31 mouse cellular contexts compared by ENCODE assay signal in genomic region chr2:136113374-136113773, GRCm38 (mm10).
DNase-seq lines count a peak whose midpoint lies in the region; ATAC-seq and TF ChIP-seq lines count a peak whose summit lies in the region.
"Had no signal": no experiment of that assay in that cellular context is flagged by ENCODE, and none has a peak within 500 bp of the region (broad histone marks: within the 10 kb centered on the region; RNA-seq: fewer than 3 reads in every experiment).

No protein-coding gene starts in this region.

- H3K4me1 ChIP-seq in neural tube, embryonic 13.5 days (replicated peaks) = peaks cover 43% of the 10 kb centered on the region
- peaks cover 7% of the 10 kb centered on the region for H3K4me1 ChIP-seq in olfactory bulb, adult 2 months (ENCODE audit: control insufficient read depth, insufficient read depth, low read length)
- H3K4me1 ChIP-seq: heart, embryonic 10.5 days; heart, embryonic 15.5 days had no signal

- no peak for TF ChIP-seq POLR2A in olfactory bulb, adult 2 months (IDR thresholded peaks at IDR 0.05; ENCODE audit: insufficient read depth, low read depth, low read length)

- no peak overlapping the region for H3K9ac ChIP-seq in neural tube, embryonic 13.5 days
- H3K9ac ChIP-seq: embryonic facial prominence, embryonic 15.5 days; forebrain, embryonic 12.5 days; forebrain, postnatal 0 days; heart, embryonic 15.5 days; liver, embryonic 14.5 days; neural tube, embryonic 12.5 days had no signal

- no peak for TF ChIP-seq CTCF in layer of hippocampus, adult 2 months (conservative IDR thresholded peaks at IDR 0.05)
- no peak for TF ChIP-seq CTCF in olfactory bulb, adult 2 months (IDR thresholded peaks at IDR 0.05; ENCODE audit: insufficient read depth, low read depth, low read length)

- H3K36me3 ChIP-seq in neural tube, embryonic 13.5 days = no peaks in the 10 kb centered on the region
- H3K36me3 ChIP-seq: embryonic facial prominence, embryonic 10.5 days; embryonic facial prominence, embryonic 15.5 days; forebrain, embryonic 12.5 days; heart, embryonic 10.5 days; heart, embryonic 15.5 days; neural tube, embryonic 12.5 days had no signal

- no peak overlapping the region for H3K4me2 ChIP-seq in neural tube, embryonic 13.5 days
- H3K4me2 ChIP-seq: embryonic facial prominence, embryonic 15.5 days; forebrain, embryonic 12.5 days; heart, embryonic 15.5 days; midbrain, embryonic 11.5 days; neural tube, embryonic 12.5 days had no signal

- peak; percentile 29 for ATAC-seq in frontal cortex, adult (ENCODE audit: low TSS enrichment)
- no peak for ATAC-seq in neural tube, embryonic 13.5 days (ENCODE audit: low read depth)
- ATAC-seq: activated CD4-positive, CD25-positive, alpha-beta regulatory T cell, adult 4 months; forebrain, postnatal 0 days; midbrain, embryonic 16.5 days had no signal

- peak overlapping the region; percentile 37 for H3K27ac ChIP-seq in layer of hippocampus, adult 2 months
- peak overlapping the region; percentile 74 for H3K27ac ChIP-seq in neural tube, embryonic 13.5 days (replicated peaks)
- peak overlapping the region; percentile 71 for H3K27ac ChIP-seq in olfactory bulb, adult 2 months (ENCODE audit: insufficient read depth, low read depth, low read length)
- H3K27ac ChIP-seq: embryonic facial prominence, embryonic 10.5 days; embryonic facial prominence, embryonic 15.5 days; forebrain, embryonic 12.5 days; heart, embryonic 10.5 days; heart, embryonic 15.5 days; liver, embryonic 14.5 days; neural tube, embryonic 12.5 days had no signal

- DNase-seq in frontal cortex, postnatal 14 days (ENCODE audit: low spot score in 2 of 2) = no peak
- DNase-seq in layer of hippocampus, adult 2 months (ENCODE audit: low spot score in 2 of 2) = no peak
- DNase-seq in layer of hippocampus, adult 9-11 months = no peak
- DNase-seq in neural tube, embryonic 10.5 days (ENCODE audit: extremely low spot score, low spot score) = no peak
- DNase-seq in lung, postnatal 36 days = no peak
- DNase-seq: adrenal gland, adult 2 months; adrenal gland, postnatal 36 days; cerebellum, adult 8-10 months; cerebellum, postnatal 25 days; forebrain, postnatal 0 days; gastrocnemius, postnatal 14 days; heart, adult 11 months; kidney, adult 11 months; kidney, postnatal 25 days; liver; lung, adult 2 months; lung, postnatal 10 days had no signal

- 60% methylated on average over 6 of the region's 6 CpGs for WGBS in neural tube, embryonic 13.5 days
- 39% methylated on average over 6 of the region's 6 CpGs for WGBS in olfactory bulb, adult 2 months

- H3K9me3 ChIP-seq in neural tube, embryonic 13.5 days = no peaks in the 10 kb centered on the region
- H3K9me3 ChIP-seq: embryonic facial prominence, embryonic 10.5 days; embryonic facial prominence, embryonic 15.5 days; forebrain, embryonic 12.5 days; heart, embryonic 10.5 days; heart, embryonic 15.5 days; neural tube, embryonic 12.5 days had no signal

- H3K4me3 ChIP-seq in layer of hippocampus, adult 2 months = no peak overlapping the region
- no peak overlapping the region for H3K4me3 ChIP-seq in neural tube, embryonic 13.5 days
- H3K4me3 ChIP-seq in olfactory bulb, adult 2 months (ENCODE audit: insufficient read depth, low read depth, low read length) = no peak overlapping the region
- H3K4me3 ChIP-seq: embryonic facial prominence, embryonic 10.5 days; embryonic facial prominence, embryonic 15.5 days; forebrain, embryonic 12.5 days; heart, embryonic 10.5 days; heart, embryonic 15.5 days; neural tube, embryonic 12.5 days had no signal

- H3K27me3 ChIP-seq in neural tube, embryonic 13.5 days = peaks cover 4% of the 10 kb centered on the region; the same call in 1 of the 2 replicates
- H3K27me3 ChIP-seq: CH12.LX; embryonic facial prominence, embryonic 15.5 days; forebrain, embryonic 12.5 days; heart, embryonic 15.5 days; neural tube, embryonic 12.5 days had no signal
